Mouse (Mus musculus) large intestine, adult 2 months (tissue): ENCODE measurements around the gene Gpr157. TPM values are rescaled to one million over a fixed set of nuclear protein-coding genes. Genes with fewer than 3 reads are reported as not detected.

ENCODE experiments used
- DNase-seq: peaks from one replicate; pipeline ENCODE4 v3.0.0-alpha.2; 2012; ENCODE audit warnings: low read depth, low spot score
- WGBS: fragments of 180-500 bp; shearing (Covaris S2); methylation state at CpG from one replicate; pipeline ENCODE4 v1.1.7; 2018; 5-methylcytosine and 5-hydroxymethylcytosine counted together
- polyA plus RNA-seq: library from polyadenylated mRNA; depleted of rRNA; stranded (reverse); fragments of >200 nt; gene quantifications from 2 replicates; pipeline ENCODE4 v1.2.3, GENCODE M21; 2012

Gpr157 gene
- polyA plus RNA-seq, 1 experiment = 0.86 TPM

DNA sequence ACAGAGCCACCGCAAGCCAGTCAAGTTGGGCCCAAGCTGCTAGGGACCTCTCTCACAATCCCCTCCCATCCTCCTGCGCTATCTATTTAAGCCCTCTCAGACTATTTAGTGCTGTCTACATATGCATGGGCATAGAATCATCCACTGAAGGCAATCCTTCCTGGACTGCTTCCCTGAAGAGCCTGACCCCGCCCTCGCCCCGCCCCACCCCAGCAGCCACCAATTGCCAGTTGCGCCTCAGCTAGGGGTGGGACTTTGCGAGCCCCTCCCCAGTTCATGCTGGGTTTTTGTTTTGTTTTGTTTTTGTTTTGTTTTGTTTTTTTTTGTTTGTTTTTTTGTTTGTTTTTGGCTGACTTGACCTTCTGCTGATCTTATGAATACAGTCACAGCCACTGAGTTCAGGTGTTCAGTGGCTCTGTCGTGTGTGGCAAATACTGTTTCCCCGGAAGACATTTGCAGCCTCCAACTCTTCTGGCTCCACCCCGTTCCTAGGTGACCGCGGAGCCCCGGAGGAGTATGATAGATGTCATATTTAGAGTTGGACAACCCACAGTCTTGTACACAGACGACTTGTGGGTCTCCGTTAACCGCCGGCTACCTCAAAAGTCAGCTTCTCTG lies 20.4 kb upstream of the Gpr157 start:
- no peak for DNase-seq
- 83% methylated on average over 17 of the region's 17 CpGs for WGBS

DNA sequence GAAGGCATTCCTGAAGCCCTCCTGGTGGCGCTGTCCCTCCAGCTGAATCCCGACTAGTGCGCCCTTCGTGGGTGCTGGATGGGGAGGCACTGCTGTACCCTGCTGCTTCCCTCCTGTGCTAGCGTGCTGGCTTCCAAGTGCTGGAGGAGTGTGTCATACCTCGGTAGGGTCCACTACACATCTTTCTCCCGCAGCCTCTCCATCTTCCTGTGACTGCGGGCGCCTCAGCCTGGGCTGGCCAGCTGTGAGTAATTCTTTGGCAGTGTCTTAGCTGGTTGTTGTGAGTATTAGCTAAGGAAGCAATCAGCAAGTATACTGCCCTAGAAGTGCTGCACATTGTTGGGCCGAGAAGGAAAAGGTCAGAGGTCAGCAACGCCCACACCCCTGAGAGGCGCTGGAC lies 18.9 kb upstream of the Gpr157 start:
- DNase-seq = no peak
- WGBS = 83% methylated on average over 12 of the region's 12 CpGs

DNA sequence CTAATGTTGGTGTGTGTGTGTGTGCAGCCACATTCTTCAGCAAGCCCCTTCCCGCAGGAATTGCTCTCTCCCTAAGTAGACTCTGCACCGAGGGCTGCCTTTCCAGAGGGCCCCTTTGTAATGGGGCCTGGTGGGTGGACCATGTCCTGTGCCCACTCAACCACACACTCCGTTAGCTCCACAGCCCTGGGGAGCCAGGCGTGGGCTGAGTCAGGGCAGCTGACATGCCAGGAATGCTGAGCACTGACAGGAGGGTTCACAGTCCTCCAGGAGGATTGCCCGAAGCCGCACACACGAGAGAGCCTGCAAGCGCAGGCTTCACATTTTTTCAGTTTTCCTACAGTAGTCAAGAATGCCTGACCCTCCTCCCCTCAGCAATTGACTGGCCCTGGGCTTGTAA lies 17.0 kb upstream of the Gpr157 start:
- no peak for DNase-seq
- WGBS = 79% methylated on average over 8 of the region's 8 CpGs

- no peak for DNase-seq
- 73% methylated on average over 15 of the region's 15 CpGs for WGBS
Observed at GRCm38 (mm10) chr4:150072416-150073101, 14.6 kb upstream of the Gpr157 start.

GRCm38 (mm10) chr4:150073102-150073473 lies 14.1 kb upstream of the Gpr157 start:
- DNase-seq = no peak
- 12% methylated on average over 8 of the region's 8 CpGs for WGBS

- DNase-seq = no peak
- 53% methylated on average over 7 of the region's 7 CpGs for WGBS
Observed at GRCm38 (mm10) chr4:150075350-150075749, 11.8 kb upstream of the Gpr157 start.

GRCm38 (mm10) chr4:150076147-150076546 lies 11.0 kb upstream of the Gpr157 start:
- WGBS = 45% methylated on average over 18 of the region's 18 CpGs
- DNase-seq = no peak

GRCm38 (mm10) chr4:150078646-150079045 lies 8.5 kb upstream of the Gpr157 start:
- DNase-seq = no peak
- WGBS = 66% methylated on average over 2 of the region's 2 CpGs

- 82% methylated on average over 7 of the region's 7 CpGs for WGBS
- no peak for DNase-seq
Observed at GRCm38 (mm10) chr4:150079244-150079643, 7.9 kb upstream of the Gpr157 start.

DNA sequence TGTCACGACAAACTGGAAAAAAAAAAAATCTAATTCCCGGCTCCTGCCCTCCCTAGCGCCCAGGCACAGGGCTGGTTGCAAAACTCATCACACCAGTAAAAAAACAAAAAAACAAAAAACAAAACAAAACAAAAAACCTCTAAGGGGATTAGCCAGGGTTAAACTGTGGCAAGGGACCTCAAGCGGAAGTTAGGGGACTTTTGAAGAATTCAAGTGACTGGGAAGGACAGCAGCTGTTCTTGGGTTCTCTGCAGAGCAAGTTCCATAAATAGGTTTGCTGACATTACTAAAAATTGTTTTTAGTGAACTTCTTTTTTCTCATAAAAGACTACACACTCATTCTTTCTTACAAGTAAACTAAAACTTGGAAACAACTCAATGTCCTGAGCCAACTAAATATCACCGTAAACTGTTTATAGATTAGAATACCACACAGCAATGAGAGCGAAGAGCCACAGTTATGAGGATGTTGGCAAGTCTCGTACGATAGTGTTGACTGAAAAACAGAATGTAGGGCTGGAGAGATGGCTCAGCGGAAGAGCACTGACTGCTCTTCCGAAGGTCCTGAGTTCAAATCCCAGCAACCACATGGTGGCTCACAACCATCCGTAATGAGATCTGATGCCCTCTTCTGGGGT lies 6.7 kb upstream of the Gpr157 start:
- DNase-seq = no peak
- 57% methylated on average over 11 of the region's 11 CpGs for WGBS

- no peak for DNase-seq
- 79% methylated on average over 4 of the region's 4 CpGs for WGBS
Observed at GRCm38 (mm10) chr4:150085366-150085765, 1.8 kb upstream of the Gpr157 start.

GRCm38 (mm10) chr4:150086841-150087160 lies 364 bp upstream of the Gpr157 start:
- no peak for DNase-seq
- 9% methylated on average over 7 of the region's 7 CpGs for WGBS

GRCm38 (mm10) chr4:150087890-150088530 lies 845 bp downstream of the Gpr157 start:
- WGBS = 23% methylated on average over 29 of the region's 29 CpGs
- no peak for DNase-seq

DNA sequence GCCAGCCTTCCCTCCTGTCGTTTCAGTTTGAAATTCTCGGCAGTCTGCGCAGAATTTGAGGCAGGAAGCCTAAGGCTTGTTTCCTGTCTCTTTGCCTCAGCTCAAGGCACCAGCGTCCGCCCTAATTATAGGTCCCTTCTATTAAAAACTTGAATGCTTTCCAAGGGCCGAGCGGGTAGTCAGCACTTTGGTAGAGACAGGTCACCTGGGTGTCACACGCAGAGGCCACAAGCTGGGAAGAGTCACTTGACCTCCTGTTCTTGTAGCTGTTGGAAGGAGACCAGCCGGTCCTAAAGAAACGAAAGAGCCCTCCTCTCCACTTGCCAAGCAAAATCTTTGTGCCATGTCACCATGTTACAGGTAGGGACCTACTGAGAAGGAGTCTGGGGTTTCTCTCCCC lies 2.0 kb downstream of the Gpr157 start:
- no peak for DNase-seq
- 82% methylated on average over 10 of the region's 10 CpGs for WGBS

GRCm38 (mm10) chr4:150091887-150092582 lies 4.9 kb downstream of the Gpr157 start:
- 84% methylated on average over 18 of the region's 18 CpGs for WGBS
- DNase-seq = no peak

DNA sequence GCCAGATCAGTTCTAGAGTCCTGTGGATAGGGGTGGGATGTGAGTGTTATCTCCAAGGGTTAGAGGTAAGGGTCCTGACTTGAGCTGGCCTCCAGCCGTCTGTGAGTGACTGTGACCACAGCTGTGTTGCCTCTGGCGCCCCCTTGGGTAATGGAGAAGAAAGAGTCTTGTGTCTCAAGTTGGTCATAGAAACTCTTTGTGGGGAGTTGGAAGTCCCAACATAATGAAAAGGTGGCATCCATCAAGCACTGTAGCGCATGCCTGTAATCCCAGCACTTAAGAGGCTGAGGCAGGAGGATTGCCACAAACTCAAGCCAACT lies 5.4 kb downstream of the Gpr157 start:
- no peak for DNase-seq
- 66% methylated on average over 3 of the region's 3 CpGs for WGBS

- WGBS = 43% methylated on average over 12 of the region's 12 CpGs
- DNase-seq = no peak
Observed at GRCm38 (mm10) chr4:150093560-150094462, 6.6 kb downstream of the Gpr157 start.

DNA sequence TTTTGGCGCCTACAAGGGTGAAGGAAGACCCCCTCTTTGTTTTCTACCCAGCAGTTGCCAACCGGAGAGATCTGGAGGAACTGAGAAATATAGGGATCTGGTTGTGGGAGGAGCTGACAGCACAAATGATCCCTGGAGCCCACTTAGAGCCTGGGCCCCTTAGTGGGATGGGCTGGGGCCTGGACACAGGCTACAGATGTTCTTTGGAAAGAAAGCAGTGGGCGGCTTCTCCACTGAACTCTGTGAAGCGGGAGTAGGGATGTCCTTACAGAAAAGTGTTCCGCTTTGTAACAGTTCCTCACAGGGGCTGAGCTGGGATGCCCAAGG lies 7.3 kb downstream of the Gpr157 start:
- DNase-seq = no peak
- 86% methylated on average over 5 of the region's 5 CpGs for WGBS

- 78% methylated on average over 7 of the region's 7 CpGs for WGBS
- DNase-seq = no peak
Observed at GRCm38 (mm10) chr4:150096309-150096708, 9.1 kb downstream of the Gpr157 start.

GRCm38 (mm10) chr4:150097847-150098246 lies 10.7 kb downstream of the Gpr157 start:
- 48% methylated on average over 4 of the region's 4 CpGs for whole genome bisulfite sequencing
- no peak for DNase-seq
